8 mouse cellular contexts compared by ENCODE assay signal in the genomic region with DNA sequence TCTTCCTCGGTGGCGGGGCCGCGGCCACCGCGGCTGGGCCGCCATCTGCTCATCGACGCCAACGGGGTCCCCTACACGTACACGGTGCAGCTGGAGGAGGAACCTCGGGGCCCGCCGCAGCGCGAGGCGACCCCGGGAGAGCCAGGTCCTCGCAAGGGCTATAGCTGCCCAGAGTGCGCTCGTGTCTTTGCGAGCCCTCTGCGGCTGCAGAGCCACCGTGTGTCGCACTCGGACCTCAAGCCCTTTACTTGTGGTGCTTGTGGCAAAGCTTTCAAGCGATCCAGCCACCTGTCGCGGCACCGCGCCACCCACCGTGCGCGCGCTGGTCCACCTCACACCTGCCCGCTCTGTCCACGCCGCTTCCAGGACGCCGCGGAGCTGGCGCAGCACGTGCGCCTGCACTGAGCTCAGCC. TPM values are rescaled to one million over a fixed set of nuclear protein-coding genes. Genes with fewer than 3 reads are reported as not detected.
DNase-seq lines count a peak whose midpoint lies in the region; ATAC-seq and TF ChIP-seq lines count a peak whose summit lies in the region.

No protein-coding gene starts in this region.

- no peak overlapping the region for H3K27ac ChIP-seq in cerebellum, adult 2 months (ENCODE audit: insufficient read depth, low read length)
- no peak overlapping the region for H3K27ac ChIP-seq in limb, embryonic 14.5 days (replicated peaks; ENCODE audit: low read depth, low read length)

- no peaks in the 10 kb centered on the region for H3K9me3 ChIP-seq in limb, embryonic 14.5 days (ENCODE audit: control insufficient read depth, low read length)

- H3K4me2 ChIP-seq in limb, embryonic 14.5 days (replicated peaks; ENCODE audit: low read depth, low read length, severe bottlenecking) = peak overlapping the region; percentile 94

- peak overlapping the region; percentile 69 for H3K4me3 ChIP-seq in cerebellum, adult 2 months (replicated peaks; ENCODE audit: insufficient read depth, low read depth, low read length)
- peak overlapping the region; percentile 81 for H3K4me3 ChIP-seq in limb, embryonic 14.5 days (replicated peaks; ENCODE audit: low read length)

- H3K4me1 ChIP-seq in cerebellum, adult 2 months (ENCODE audit: control insufficient read depth, insufficient read depth, low read length) = peaks cover 16% of the 10 kb centered on the region
- H3K4me1 ChIP-seq in limb, embryonic 14.5 days (ENCODE audit: control insufficient read depth, insufficient read depth, low read length) = peaks cover 40% of the 10 kb centered on the region

- TF ChIP-seq CTCF in cerebellum, adult 2 months (IDR thresholded peaks at IDR 0.05; ENCODE audit: borderline replicate concordance, insufficient read depth, low read depth, low read length) = no peak

- no peaks in the 10 kb centered on the region for H3K36me3 ChIP-seq in limb, embryonic 14.5 days (ENCODE audit: control insufficient read depth, insufficient read depth, low read length)

- TF ChIP-seq POLR2A in cerebellum, adult 2 months (IDR thresholded peaks at IDR 0.05; ENCODE audit: borderline replicate concordance, insufficient read depth, low read length) = no peak
- no peak for TF ChIP-seq POLR2A in limb, embryonic 14.5 days (IDR thresholded peaks at IDR 0.05; ENCODE audit: borderline replicate concordance, extremely low read depth, insufficient read depth, insufficient read length)

- H3K27me3 ChIP-seq in cerebellum, adult 2 months (ENCODE audit: control insufficient read depth, insufficient read depth, low read length) = no peaks in the 10 kb centered on the region
- peaks cover 55% of the 10 kb centered on the region for H3K27me3 ChIP-seq in limb, embryonic 14.5 days (ENCODE audit: control insufficient read depth, insufficient read depth, low read length)

- DNase-seq in cerebellum, adult 2 months = peak; percentile 47 to 51
- DNase-seq in right cerebral cortex, postnatal 10 days (ENCODE audit: low spot score in 2 of 2) = peak; percentile 54 to 64
- no peak for DNase-seq in right cerebral cortex, postnatal 36 days (ENCODE audit: low spot score in 2 of 2)
- DNase-seq in limb, embryonic 14.5 days (ENCODE audit: low spot score) = no peak
- peak; percentile 54 for DNase-seq in testis, postnatal 10 days (ENCODE audit: low spot score)
- DNase-seq in spleen, postnatal 10 days (ENCODE audit: low spot score in 2 of 2) = no peak

- no peak for ATAC-seq in cerebellum, adult (ENCODE audit: insufficient number of reproducible peaks, low FRiP score, low TSS enrichment)
- no peak for ATAC-seq in limb, embryonic 14.5 days (ENCODE audit: low FRiP score, low read depth)
- ATAC-seq in inflammation-experienced regulatory T-cells, adult 6 months = no peak

- H3K9ac ChIP-seq in limb, embryonic 14.5 days (ENCODE audit: low read depth, low read length, severe bottlenecking) = peak overlapping the region; percentile 92

- 2% methylated on average over 45 of the region's 45 CpGs for WGBS in cerebellum, adult 2 months
- WGBS in limb, embryonic 14.5 days = 3% methylated on average over 43 of the region's 45 CpGs

RNA-seq across cellular contexts. Expression of gene Zfp580, which starts 1.6 kb away (rescaled TPM):
- polyA plus RNA-seq in cerebellum, adult 2 months (2012; rRNA removed) = 29.7 and 34.3 TPM in 2 replicates
- polyA plus RNA-seq in limb, embryonic 14.5 days (2012; rRNA removed) = 49.7 and 70.4 TPM in 2 replicates
- 47.5 and 57.7 TPM in 2 replicates for polyA plus RNA-seq in limb, embryonic 14.5 days (2014; fragmentation: Nextera tagmentation; extraction: Ambion mirVana)
- polyA plus RNA-seq in inflammation-experienced regulatory T-cells, adult 6 months (2017; shearing (Covaris generic)) = 1 to 10 TPM in 1 of 3 experiments, under 1 TPM in 2; 0.77 to 1.3 (median 0.93) TPM

RNA-seq across cellular contexts. Expression of gene U2af2, which starts 9.0 kb away (rescaled TPM):
- 196 and 211 TPM in 2 replicates for polyA plus RNA-seq in cerebellum, adult 2 months (2012; rRNA removed)
- 431 and 479 TPM in 2 replicates for polyA plus RNA-seq in limb, embryonic 14.5 days (2012; rRNA removed)
- 123 and 128 TPM in 2 replicates for polyA plus RNA-seq in limb, embryonic 14.5 days (2014; fragmentation: Nextera tagmentation; extraction: Ambion mirVana)
- 10 to 100 TPM; 26.0 to 33.4 (median 32.0) TPM for polyA plus RNA-seq in inflammation-experienced regulatory T-cells, adult 6 months (2017; shearing (Covaris generic))

RNA-seq across cellular contexts. Expression of gene Zfp784, which starts 14.7 kb away (rescaled TPM):
- polyA plus RNA-seq in cerebellum, adult 2 months (2012; rRNA removed) = 8.4 and 9.6 TPM in 2 replicates
- polyA plus RNA-seq in limb, embryonic 14.5 days (2012; rRNA removed) = 6.5 and 6.8 TPM in 2 replicates
- 5.6 and 6.3 TPM in 2 replicates for polyA plus RNA-seq in limb, embryonic 14.5 days (2014; fragmentation: Nextera tagmentation; extraction: Ambion mirVana)
- 1 to 10 TPM; 3.0 to 5.1 (median 3.7) TPM for polyA plus RNA-seq in inflammation-experienced regulatory T-cells, adult 6 months (2017; shearing (Covaris generic))

RNA-seq across cellular contexts. Expression of gene 4632433K11Rik, which starts 19.0 kb away (rescaled TPM):
- polyA plus RNA-seq in cerebellum, adult 2 months (2012; rRNA removed) = not detected in 2 replicates
- not detected in 2 replicates for polyA plus RNA-seq in limb, embryonic 14.5 days (2012; rRNA removed)
- polyA plus RNA-seq in limb, embryonic 14.5 days (2014; fragmentation: Nextera tagmentation; extraction: Ambion mirVana) = not detected in 2 replicates
- not detected for polyA plus RNA-seq in inflammation-experienced regulatory T-cells, adult 6 months (2017; shearing (Covaris generic))

RNA-seq across cellular contexts. Expression of gene Epn1, which starts 27.1 kb away (rescaled TPM):
- polyA plus RNA-seq in cerebellum, adult 2 months (2012; rRNA removed) = 246 and 251 TPM in 2 replicates
- 119 and 144 TPM in 2 replicates for polyA plus RNA-seq in limb, embryonic 14.5 days (2012; rRNA removed)
- polyA plus RNA-seq in limb, embryonic 14.5 days (2014; fragmentation: Nextera tagmentation; extraction: Ambion mirVana) = 69.1 and 76.2 TPM in 2 replicates
- polyA plus RNA-seq in inflammation-experienced regulatory T-cells, adult 6 months (2017; shearing (Covaris generic)) = 1 to 10 TPM; 5.8 to 7.3 (median 6.8) TPM

Comparison
In these comparisons a context has a peak if more than half of its experiments do, and no peak if none do; other contexts are left out.
1. DNase-seq: peak in cerebellum, adult 2 months (2 of 2), right cerebral cortex, postnatal 10 days (2 of 2) and testis, postnatal 10 days (single experiment); none in right cerebral cortex, postnatal 36 days (0 of 2), limb, embryonic 14.5 days (single experiment) and spleen, postnatal 10 days (0 of 2).
2. RNA of gene Zfp580, which starts 1.6 kb away (polyA plus RNA-seq): 47.5 to 70.4 TPM in limb, embryonic 14.5 days and 29.7 to 34.3 TPM in cerebellum, adult 2 months; 0.77 to 1.3 TPM in inflammation-experienced regulatory T-cells, adult 6 months; every median in the first group is over 10 times any median in the second.